8 mouse cellular contexts compared by ENCODE assay signal in the genomic region with DNA sequence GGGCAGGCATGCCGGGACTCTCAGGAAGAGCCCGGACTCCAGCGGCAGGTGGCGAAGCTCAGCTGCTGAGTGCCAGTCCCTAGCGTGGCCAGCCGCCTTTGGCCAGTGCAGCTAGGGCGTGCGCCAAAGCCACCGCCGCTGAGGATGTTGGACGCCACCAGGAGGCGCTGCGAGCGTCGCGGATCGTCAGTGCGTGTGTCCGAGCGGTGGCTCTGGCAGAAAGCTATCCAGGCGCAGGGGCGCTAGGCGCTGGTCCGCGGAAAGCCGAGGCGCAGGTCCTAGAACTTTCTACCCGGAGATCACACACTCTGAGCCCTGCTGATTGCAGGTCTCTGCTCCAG.
DNase-seq lines count a peak whose midpoint lies in the region; ATAC-seq and TF ChIP-seq lines count a peak whose summit lies in the region.

No protein-coding gene starts in this region.

- WGBS in forebrain, embryonic 13.5 days, result under 1% methylated on average over 28 of the region's 28 CpGs
- 1% methylated on average over 28 of the region's 28 CpGs for WGBS in heart, postnatal 0 days
- WGBS in liver, embryonic 14.5 days (ENCODE audit: insufficient replicate concordance), result under 1% methylated on average over 28 of the region's 28 CpGs
- whole genome bisulfite sequencing in neural tube, embryonic 13.5 days, result under 1% methylated on average over 28 of the region's 28 CpGs

- H3K4me3 ChIP-seq in C2C12 (ENCODE audit: insufficient read depth, poor library complexity, severe bottlenecking), result no peak overlapping the region
- H3K4me3 ChIP-seq in forebrain, embryonic 13.5 days, result peak overlapping the region; percentile 36
- peak overlapping the region; percentile 21 for H3K4me3 ChIP-seq in heart, postnatal 0 days (ENCODE audit: low read depth, low read length)
- H3K4me3 ChIP-seq in liver, embryonic 14.5 days (ENCODE audit: insufficient read depth in 1 of 2, low read depth in 2 of 2, low read length in 2 of 2), result no peak overlapping the region
- peak overlapping the region; percentile 34 for H3K4me3 ChIP-seq in neural tube, embryonic 13.5 days

- no peaks in the 10 kb centered on the region for H3K36me3 ChIP-seq in C2C12 (ENCODE audit: control insufficient read depth, insufficient read depth)
- H3K36me3 ChIP-seq in forebrain, embryonic 13.5 days (ENCODE audit: poor library complexity, severe bottlenecking), result no peaks in the 10 kb centered on the region
- no peaks in the 10 kb centered on the region for H3K36me3 ChIP-seq in heart, postnatal 0 days (replicated peaks; ENCODE audit: control insufficient read depth, insufficient read depth, low read length)
- H3K36me3 ChIP-seq in liver, embryonic 14.5 days (replicated peaks; ENCODE audit: control insufficient read depth, insufficient read depth, low read depth), result no peaks in the 10 kb centered on the region
- H3K36me3 ChIP-seq in neural tube, embryonic 13.5 days, result no peaks in the 10 kb centered on the region

- peak overlapping the region; percentile 76 for H3K4me2 ChIP-seq in forebrain, embryonic 13.5 days
- H3K4me2 ChIP-seq in heart, postnatal 0 days (ENCODE audit: low read depth, low read length), result peak overlapping the region; percentile 47
- H3K4me2 ChIP-seq in liver, embryonic 14.5 days (ENCODE audit: low read depth), result no peak overlapping the region; the same call in 1 of the 2 replicates
- H3K4me2 ChIP-seq in neural tube, embryonic 13.5 days, result peak overlapping the region; percentile 68

- no peaks in the 10 kb centered on the region for H3K9me3 ChIP-seq in forebrain, embryonic 13.5 days (replicated peaks)
- no peaks in the 10 kb centered on the region for H3K9me3 ChIP-seq in heart, postnatal 0 days (replicated peaks; ENCODE audit: control insufficient read depth, low read length)
- no peaks in the 10 kb centered on the region for H3K9me3 ChIP-seq in liver, embryonic 14.5 days (ENCODE audit: control insufficient read depth, low read length)
- H3K9me3 ChIP-seq in neural tube, embryonic 13.5 days, result no peaks in the 10 kb centered on the region

- H3ac ChIP-seq in C2C12 (ENCODE audit: control insufficient read depth, insufficient read length, low read depth), result no peak overlapping the region

- peaks cover 33% of the 10 kb centered on the region for H3K27me3 ChIP-seq in C2C12 (ENCODE audit: control insufficient read depth, insufficient read depth, insufficient read length)
- peaks cover 6% of the 10 kb centered on the region; the same call in 1 of the 2 replicates for H3K27me3 ChIP-seq in forebrain, embryonic 13.5 days
- H3K27me3 ChIP-seq in heart, postnatal 0 days (ENCODE audit: control insufficient read depth, insufficient read depth, low read length), result peaks cover 91% of the 10 kb centered on the region
- peaks cover 31% of the 10 kb centered on the region for H3K27me3 ChIP-seq in liver, embryonic 14.5 days (ENCODE audit: control insufficient read depth, insufficient read depth, low read length)
- peaks cover 42% of the 10 kb centered on the region for H3K27me3 ChIP-seq in neural tube, embryonic 13.5 days

- H3K9ac ChIP-seq in forebrain, embryonic 13.5 days, result peak overlapping the region; percentile 65
- H3K9ac ChIP-seq in heart, postnatal 0 days (replicated peaks; ENCODE audit: low read depth, low read length), result no peak overlapping the region
- no peak overlapping the region for H3K9ac ChIP-seq in liver, embryonic 14.5 days (replicated peaks)
- peak overlapping the region; percentile 71 for H3K9ac ChIP-seq in neural tube, embryonic 13.5 days

- peak; percentile 34 for DNase-seq in c-Kit-positive CD71-positive TER-119-negative erythroid progenitor cells, embryonic 14.5 days (ENCODE audit: low read depth)
- peak; percentile 50 for DNase-seq in heart, postnatal 0 days (ENCODE audit: low spot score)
- peak; percentile 79 to 86 for DNase-seq in kidney, postnatal 25 days
- DNase-seq in liver, embryonic 14.5 days (ENCODE audit: low read depth in 3 of 3, low spot score in 3 of 3), result peak in 2 of 3 experiments; percentile 7 to 9
- DNase-seq in thymus, postnatal 0 days (ENCODE audit: low spot score), result peak; percentile 56

- no peaks in the 10 kb centered on the region for H3K79me3 ChIP-seq in C2C12 (ENCODE audit: low read depth)

- H3K79me2 ChIP-seq in C2C12 (ENCODE audit: control insufficient read depth, insufficient read depth), result no peaks in the 10 kb centered on the region

- TF ChIP-seq EP300 in heart, postnatal 0 days (IDR thresholded peaks at IDR 0.05; ENCODE audit: low read depth), result no peak
- TF ChIP-seq EP300 in liver, embryonic 14.5 days (IDR thresholded peaks at IDR 0.05; ENCODE audit: low read depth), result no peak

- ATAC-seq in forebrain, embryonic 13.5 days, result peak; percentile 52
- peak; percentile 86 for ATAC-seq in heart, postnatal 0 days (ENCODE audit: insufficient read depth, low read depth)
- no peak for ATAC-seq in liver, embryonic 14.5 days (ENCODE audit: insufficient read depth)
- peak; percentile 54 for ATAC-seq in neural tube, embryonic 13.5 days (ENCODE audit: low read depth)

- peaks cover 47% of the 10 kb centered on the region for H3K4me1 ChIP-seq in forebrain, embryonic 13.5 days
- H3K4me1 ChIP-seq in heart, postnatal 0 days (ENCODE audit: control insufficient read depth, insufficient read depth), result peaks cover 3% of the 10 kb centered on the region
- H3K4me1 ChIP-seq in liver, embryonic 14.5 days (replicated peaks; ENCODE audit: control insufficient read depth in 2 of 2, insufficient read depth in 2 of 2, low read length in 1 of 2), result no peaks in the 10 kb centered on the region
- peaks cover 31% of the 10 kb centered on the region for H3K4me1 ChIP-seq in neural tube, embryonic 13.5 days (replicated peaks)

- peak; percentile 99 for TF ChIP-seq CTCF in C2C12 (IDR thresholded peaks at IDR 0.05; ENCODE audit: control insufficient read depth, insufficient read depth, insufficient read length)
- TF ChIP-seq CTCF in heart, postnatal 0 days (IDR thresholded peaks at IDR 0.05; ENCODE audit: low read depth), result peak; percentile 86
- TF ChIP-seq CTCF in liver, embryonic 14.5 days (IDR thresholded peaks at IDR 0.05; ENCODE audit: low read depth), result peak; percentile 91

- H3K27ac ChIP-seq in forebrain, embryonic 13.5 days, result peak overlapping the region; percentile 85
- no peak overlapping the region for H3K27ac ChIP-seq in heart, postnatal 0 days (ENCODE audit: low read depth)
- H3K27ac ChIP-seq in liver, embryonic 14.5 days, result no peak overlapping the region
- peak overlapping the region; percentile 72 for H3K27ac ChIP-seq in neural tube, embryonic 13.5 days (replicated peaks)

TF ChIP-seq in C2C12, 6 proteins besides CTCF, POLR2A, EP300 and RAD21:
- no peak for TF ChIP-seq USF1 (IDR thresholded peaks at IDR 0.05; ENCODE audit: low read depth)
- no peak for TF ChIP-seq CEBPB (IDR thresholded peaks at IDR 0.05; ENCODE audit: low read depth)
- TF ChIP-seq MYOD1 (IDR thresholded peaks at IDR 0.05; ENCODE audit: control insufficient read depth, insufficient read length, low read depth), result no peak
- TF ChIP-seq FOSL1 (IDR thresholded peaks at IDR 0.05; ENCODE audit: insufficient read depth, low read length, poor library complexity, severe bottlenecking), result no peak
- no peak for TF ChIP-seq MAX (IDR thresholded peaks at IDR 0.05)
- no peak for TF ChIP-seq MYOG (IDR thresholded peaks at IDR 0.05; ENCODE audit: control insufficient read depth, extremely low read depth, insufficient read length)
TF ChIP-seq in C2C12: peak in this region for 0.

Comparison
In these comparisons a context has a peak if more than half of its experiments do, and no peak if none do; other contexts are left out.
1. H3K4me3 ChIP-seq: peak in forebrain, embryonic 13.5 days (single experiment), heart, postnatal 0 days (single experiment) and neural tube, embryonic 13.5 days (single experiment); none in C2C12 (single experiment) and liver, embryonic 14.5 days (0 of 2).
2. DNase-seq: peak in every context shown above with its lines; median percentile 82 in kidney, postnatal 25 days; 56 in thymus, postnatal 0 days; 50 in heart, postnatal 0 days; 34 in c-Kit-positive CD71-positive TER-119-negative erythroid progenitor cells, embryonic 14.5 days; 8 in liver, embryonic 14.5 days.
3. H3K27ac ChIP-seq: peak in forebrain, embryonic 13.5 days (single experiment) and neural tube, embryonic 13.5 days (single experiment); none in heart, postnatal 0 days (single experiment) and liver, embryonic 14.5 days (single experiment).
4. H3K9ac ChIP-seq: peak in forebrain, embryonic 13.5 days (single experiment) and neural tube, embryonic 13.5 days (single experiment); none in heart, postnatal 0 days (single experiment) and liver, embryonic 14.5 days (single experiment).
5. Peak in every context shown above with its lines, with median percentiles within 50 percentile points of each other: CTCF ChIP-seq.